Mouse (Mus musculus) stomach, embryonic 14.5 days (tissue): ENCODE results near the gene Lrp2bp. TPM values are rescaled to one million over a fixed set of nuclear protein-coding genes. Genes with fewer than 3 reads are reported as not detected.

ENCODE experiments used
- ATAC-seq: fragments of 200-750 bp; cut with Nextera tagmentation; 2 replicates; pipeline ENCODE4 v1.8.0; 2017; ENCODE audit warnings: low read depth, moderate TSS enrichment; ENCODE audit not compliant: insufficient number of reproducible peaks, insufficient read depth, low FRiP score
- H3K27ac ChIP-seq: fragments of 300-500 bp; sonication (generic); 2 replicates; pipeline ENCODE4 v1.5.1; 2014; ENCODE audit warnings: mild to moderate bottlenecking, low read length, moderate library complexity, mixed read lengths
- H3K27me3 ChIP-seq: fragments of 300-500 bp; sonication (generic); 2 replicates; pipeline ENCODE4 v1.6.1; 2014; ENCODE audit warnings: low read length, control low read depth, mixed read lengths; ENCODE audit not compliant: control insufficient read depth, insufficient read depth
- H3K36me3 ChIP-seq: fragments of 300-500 bp; sonication (generic); 2 replicates; pipeline ENCODE4 v1.6.1; 2014; ENCODE audit warnings: mild to moderate bottlenecking, control low read depth, low read length, moderate library complexity, mixed read lengths; ENCODE audit not compliant: control insufficient read depth, insufficient read depth
- H3K4me1 ChIP-seq: fragments of 300-500 bp; sonication (generic); 2 replicates; pipeline ENCODE4 v1.6.1; 2014; ENCODE audit warnings: low read length, control low read depth, mixed read lengths; ENCODE audit not compliant: control insufficient read depth, insufficient read depth
- H3K4me2 ChIP-seq: fragments of 300-500 bp; sonication (generic); replicated peaks from 2 replicates; pipeline ENCODE4 v1.6.1; 2014; ENCODE audit warnings: low read depth, low read length, control low read depth
- H3K4me3 ChIP-seq: fragments of 300-500 bp; sonication (generic); 2 replicates; pipeline ENCODE4 v1.5.1; 2014; ENCODE audit warnings: low read depth, low read length, control low read depth
- H3K9ac ChIP-seq: fragments of 300-500 bp; sonication (generic); replicated peaks from 2 replicates; pipeline ENCODE4 v1.6.1; 2014; ENCODE audit warnings: low read depth, mild to moderate bottlenecking, control low read depth, low read length, moderate library complexity, mixed read lengths
- H3K9me3 ChIP-seq: fragments of 300-500 bp; sonication (generic); 2 replicates; pipeline ENCODE4 v1.6.1; 2016; ENCODE audit warnings: low read depth, low read length, control low read depth; ENCODE audit not compliant: control insufficient read depth
- WGBS: fragments of 180-500 bp; shearing (Covaris S2); extraction: QIAGEN DNeasy Blood & Tissue Kit; methylation state at CpG from one replicate; pipeline ENCODE4 v1.1.7; 2014; 5-methylcytosine and 5-hydroxymethylcytosine counted together
- polyA plus RNA-seq: library from polyadenylated mRNA; unstranded; fragments of >200 nt; fragmentation: Nextera tagmentation; extraction: Ambion mirVana; gene quantifications from 2 replicates; pipeline ENCODE4 v1.2.1, GENCODE M21; 2014

The Lrp2bp gene
- 0.67 and 0.71 TPM in 2 replicates for polyA plus RNA-seq

DNA sequence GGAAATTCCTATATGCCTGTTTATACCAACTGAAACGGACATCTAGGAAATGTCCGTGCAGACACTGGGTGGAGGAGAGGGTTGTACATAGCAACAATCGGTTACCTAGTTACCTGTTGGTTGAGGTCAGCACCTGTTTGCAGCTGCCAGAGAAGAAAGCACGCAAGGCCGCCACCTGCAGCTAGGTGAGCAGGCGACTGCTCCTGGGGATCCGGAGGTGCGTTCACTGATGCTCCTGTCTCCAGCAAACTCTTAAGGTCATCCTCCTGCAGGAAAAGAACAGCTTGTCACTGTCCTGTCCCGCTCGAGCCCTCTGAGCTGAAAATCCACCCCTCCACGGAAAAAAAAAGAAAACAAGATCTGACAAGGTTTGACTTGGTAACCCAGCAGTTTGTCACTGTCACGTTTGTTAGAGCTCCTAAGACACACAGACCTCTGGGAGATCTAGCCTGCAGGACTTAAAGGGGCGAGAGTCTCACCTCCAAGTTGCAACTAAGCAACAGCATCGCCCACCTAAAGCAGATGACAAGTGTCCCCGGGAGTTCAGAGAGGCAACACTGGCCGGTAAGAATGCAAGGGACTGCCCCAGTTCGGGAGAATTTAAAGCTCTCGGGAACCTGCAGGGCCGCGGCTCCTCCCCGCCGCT is at the start of gene Lrp2bp:
Lrp2bp (plus strand) TSS at position 166 of the 646 bp plus-strand sequence.
- peak; percentile 17; the same call in 1 of the 2 replicates for ATAC-seq
- Histone ChIP-seq H3K36me3 (peaks cover 7% of the 10 kb centered on the region; the same call in 1 of the 2 replicates), H3K4me2 (peak within 1 kb of the TSS; percentile 70), H3K9me3 (no peaks in the 10 kb centered on the region), H3K9ac (peak within 1 kb of the TSS; percentile 55), H3K27ac (peak within 1 kb of the TSS; percentile 95), H3K4me1 (peaks cover 4% of the 10 kb centered on the region; the same call in 1 of the 2 replicates), H3K4me3 (peak within 1 kb of the TSS; percentile 46), H3K27me3 (no peaks in the 10 kb centered on the region)
- 2% methylated on average over 22 of the region's 22 CpGs for WGBS

DNA sequence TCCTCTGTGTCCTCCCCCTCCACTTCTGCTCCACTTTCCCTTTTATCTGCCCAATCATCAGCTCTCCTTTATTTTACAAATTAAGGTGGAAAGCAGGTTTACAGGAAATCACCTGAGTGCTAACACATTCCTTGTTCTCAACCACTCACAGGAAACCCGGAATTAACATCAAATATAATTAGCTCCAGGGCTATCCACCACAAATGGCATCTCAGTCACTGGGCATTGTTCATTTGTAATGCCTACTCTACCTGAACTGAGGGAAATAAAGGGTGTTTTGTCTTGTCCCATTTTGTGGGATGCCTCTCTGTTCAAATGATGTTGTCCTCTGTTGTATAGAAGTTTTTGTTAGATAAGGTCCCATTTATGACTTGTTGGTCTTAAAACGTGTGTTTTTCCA is 48.5 kb upstream of the Lrp2bp start:
- H3K4me1 ChIP-seq, result no peaks in the 10 kb centered on the region
- no peak overlapping the region for H3K4me2 ChIP-seq
- H3K4me3 ChIP-seq, result no peak overlapping the region
- WGBS, result 70% methylated on average over 2 of the region's 2 CpGs
- H3K27me3 ChIP-seq, result no peaks in the 10 kb centered on the region
- ATAC-seq, result no peak
- H3K9me3 ChIP-seq, result no peaks in the 10 kb centered on the region
- H3K36me3 ChIP-seq, result no peaks in the 10 kb centered on the region
- no peak overlapping the region for H3K9ac ChIP-seq
- H3K27ac ChIP-seq, result no peak overlapping the region

DNA sequence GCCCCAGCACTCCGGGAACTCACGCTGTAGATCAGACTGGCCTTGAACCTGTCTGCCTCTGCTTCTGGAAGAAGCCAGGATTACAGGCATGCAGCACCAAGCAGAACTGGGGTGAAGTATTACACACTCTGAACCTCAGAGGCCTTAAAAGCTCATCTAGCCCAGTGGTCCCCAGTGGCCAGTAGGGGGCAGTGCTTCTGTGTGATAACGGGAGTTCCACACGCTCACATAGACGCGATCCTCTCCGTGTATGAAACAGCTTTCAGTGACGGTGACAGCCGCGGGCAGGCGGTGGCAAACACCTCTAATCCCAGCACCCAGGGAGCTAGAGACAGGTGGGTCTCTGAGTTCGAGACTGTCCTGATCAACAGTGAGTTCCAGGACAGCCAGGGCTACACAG is 28.2 kb upstream of the Lrp2bp start:
- Histone ChIP-seq H3K36me3 (no peaks in the 10 kb centered on the region), H3K4me2 (no peak overlapping the region), H3K9me3 (no peaks in the 10 kb centered on the region), H3K9ac (no peak overlapping the region), H3K27ac (no peak overlapping the region), H3K27me3 (no peaks in the 10 kb centered on the region), H3K4me1 (0 out of 2 replicates have a peak, but pooled peaks cover under 1% of the 10 kb centered on the region), H3K4me3 (no peak overlapping the region)
- WGBS, result 93% methylated on average over 12 of the region's 12 CpGs
- no peak for ATAC-seq

DNA sequence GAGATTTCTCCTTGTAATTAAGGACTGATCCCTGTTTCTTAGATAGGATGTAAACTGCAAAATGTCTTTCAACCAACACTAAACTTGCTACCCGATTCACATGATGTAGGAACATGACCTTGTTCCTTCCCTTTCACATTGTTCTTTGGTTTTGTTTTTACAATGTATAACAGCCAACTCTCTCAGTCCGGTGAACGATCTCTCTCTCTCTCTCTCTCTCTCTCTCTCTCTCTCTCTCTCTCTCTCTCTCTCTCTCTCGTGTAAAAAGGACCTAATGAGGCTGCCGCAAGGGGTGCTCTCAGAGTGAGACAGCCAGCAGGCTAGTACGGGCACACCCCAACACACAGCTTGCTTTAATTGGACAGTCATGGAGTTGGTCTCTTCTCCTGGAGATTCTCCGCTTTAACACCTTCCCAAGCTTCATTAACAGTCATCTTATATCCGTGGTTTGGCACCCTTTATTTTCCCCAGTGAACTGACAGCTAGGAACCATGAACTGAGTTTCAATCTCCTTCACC is 25.1 kb upstream of the Lrp2bp start:
- Histone ChIP-seq H3K9ac (no peak overlapping the region), H3K27ac (no peak overlapping the region), H3K27me3 (no peaks in the 10 kb centered on the region)

DNA sequence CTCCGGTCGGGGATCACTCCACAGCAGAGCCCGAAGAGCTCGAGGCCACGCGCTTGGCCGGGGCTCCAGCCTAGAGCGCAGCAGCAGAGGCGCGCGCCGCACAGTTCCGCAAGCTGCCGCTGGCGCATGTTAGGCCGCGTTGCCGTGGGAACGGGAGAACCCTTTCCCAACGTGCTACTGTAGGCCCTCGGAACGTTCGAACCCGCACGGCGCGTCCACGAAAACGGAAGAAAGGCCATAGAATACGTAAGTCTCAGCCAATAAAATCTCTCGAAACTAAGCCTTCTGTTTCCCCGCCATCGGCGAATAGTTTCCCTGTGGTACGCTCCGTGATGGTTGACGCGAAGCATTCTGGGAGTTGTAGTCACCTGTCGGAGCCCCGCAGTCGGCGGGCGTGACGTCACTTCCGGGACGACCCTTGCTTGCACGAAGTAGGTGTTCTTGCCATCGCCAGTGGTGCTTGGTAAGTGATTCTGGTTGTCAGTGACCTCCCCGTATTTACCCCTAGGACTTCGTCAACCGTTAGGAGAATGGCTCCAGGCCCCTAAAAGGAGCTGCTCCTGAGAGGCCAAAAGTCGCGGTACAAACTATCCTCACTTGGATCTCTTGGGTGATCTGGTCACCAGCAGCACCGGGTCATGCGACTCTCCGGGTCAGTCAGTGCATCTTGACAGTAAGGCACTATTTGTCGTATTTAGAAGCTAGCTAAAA is 23.8 kb upstream of the Lrp2bp start, which contains the start of the genes 1700029J07Rik and Ufsp2:
1700029J07Rik (minus strand) TSS at position 127 of the 711 bp plus-strand sequence.
Ufsp2 (plus strand) TSS at position 403 of the 711 bp plus-strand sequence.
- peak; percentile 98 for ATAC-seq

More for the DNA sequence above, 25.1 kb upstream of the Lrp2bp start:
- Histone ChIP-seq H3K4me3 (0 out of 2 replicates have a peak overlapping the region, but pooled peaks have one; percentile 80), H3K4me2 (peak overlapping the region; percentile 74; the same call in 1 of the 2 replicates), H3K9me3 (no peaks in the 10 kb centered on the region), H3K4me1 (0 out of 2 replicates have a peak, but pooled peaks cover 3% of the 10 kb centered on the region), H3K36me3 (no peaks in the 10 kb centered on the region)
- ATAC-seq, result no peak
- WGBS, result 71% methylated on average over 8 of the region's 8 CpGs

DNA sequence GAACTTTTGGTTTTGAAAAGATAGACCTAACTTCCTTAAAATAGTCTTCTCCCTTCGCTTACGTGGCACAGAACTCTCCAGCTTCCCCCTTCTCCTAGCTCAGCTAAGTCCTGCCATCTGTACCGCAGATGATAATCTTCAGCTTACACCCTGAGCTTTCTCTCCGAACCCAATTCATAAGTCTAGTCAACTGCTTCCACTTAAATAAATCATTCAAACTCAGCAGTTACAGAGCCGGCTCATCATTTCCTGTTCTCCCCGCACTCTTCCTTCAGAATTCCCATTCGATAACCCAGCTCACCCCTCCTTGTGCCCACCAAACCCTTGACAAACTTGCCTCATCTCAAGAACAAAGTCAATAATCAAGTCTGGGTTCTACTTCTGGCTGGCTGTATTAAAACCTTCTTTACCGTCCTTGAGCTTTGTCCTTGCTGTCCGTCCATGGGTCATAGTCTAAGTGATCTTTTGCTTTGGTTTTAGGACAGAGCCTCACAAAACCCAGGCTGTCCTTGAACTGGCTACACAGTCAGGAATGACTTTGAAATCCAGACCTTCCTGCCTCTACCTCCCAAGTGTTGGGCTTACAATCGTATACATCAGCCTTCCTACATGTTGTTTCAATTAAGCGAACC is 23.1 kb upstream of the Lrp2bp start:
- ATAC-seq, result no peak
- Histone ChIP-seq H3K27ac (peak overlapping the region; percentile 55; the same call in 1 of the 2 replicates), H3K9ac (peak overlapping the region; percentile 57), H3K27me3 (no peaks in the 10 kb centered on the region), H3K4me1 (0 out of 2 replicates have a peak, but pooled peaks cover 3% of the 10 kb centered on the region), H3K9me3 (no peaks in the 10 kb centered on the region), H3K4me2 (peak overlapping the region; percentile 74), H3K4me3 (peak overlapping the region; percentile 80), H3K36me3 (peaks cover 6% of the 10 kb centered on the region)
- WGBS, result 64% methylated on average over 11 of the region's 11 CpGs

More for the DNA sequence above, 23.8 kb upstream of the Lrp2bp start, which contains the start of the genes 1700029J07Rik and Ufsp2:
- H3K27ac ChIP-seq, result peak within 1 kb of the TSS; percentile 82
- peaks cover 2% of the 10 kb centered on the region for H3K36me3 ChIP-seq
- peak within 1 kb of the TSS; percentile 57 for H3K9ac ChIP-seq
- 0 out of 2 replicates have a peak, but pooled peaks cover 3% of the 10 kb centered on the region for H3K4me1 ChIP-seq
- H3K27me3 ChIP-seq, result no peaks in the 10 kb centered on the region
- peak within 1 kb of the TSS; percentile 74 for H3K4me2 ChIP-seq
- under 1% methylated on average over 57 of the region's 57 CpGs for WGBS
- peak within 1 kb of the TSS; percentile 80 for H3K4me3 ChIP-seq
- H3K9me3 ChIP-seq, result no peaks in the 10 kb centered on the region

DNA sequence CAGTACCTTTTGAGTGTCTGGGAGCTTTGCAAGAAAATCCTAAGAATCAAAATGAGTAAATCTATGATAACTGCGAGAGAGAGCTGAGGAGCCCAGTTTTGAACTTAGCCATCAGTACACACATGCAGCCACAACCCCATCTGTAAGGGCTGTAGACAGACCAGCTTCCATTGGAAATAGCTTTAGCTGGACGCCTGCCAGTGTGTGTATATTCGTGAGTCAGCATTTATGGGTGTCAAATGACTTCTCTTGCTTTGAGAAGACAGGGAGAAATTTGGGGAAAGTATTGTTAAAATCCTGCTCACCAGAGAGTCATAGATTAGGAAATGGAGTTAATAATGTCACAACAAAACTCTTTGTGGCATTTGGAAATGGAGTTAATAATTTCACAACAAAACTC is 12.4 kb upstream of the Lrp2bp start:
- Histone ChIP-seq H3K9me3 (no peaks in the 10 kb centered on the region), H3K9ac (no peak overlapping the region), H3K4me2 (no peak overlapping the region), H3K4me1 (0 out of 2 replicates have a peak, but pooled peaks cover 5% of the 10 kb centered on the region), H3K36me3 (peaks cover 21% of the 10 kb centered on the region), H3K27me3 (no peaks in the 10 kb centered on the region), H3K27ac (no peak overlapping the region), H3K4me3 (no peak overlapping the region)
- no peak for ATAC-seq
- 56% methylated on average over 3 of the region's 3 CpGs for WGBS

DNA sequence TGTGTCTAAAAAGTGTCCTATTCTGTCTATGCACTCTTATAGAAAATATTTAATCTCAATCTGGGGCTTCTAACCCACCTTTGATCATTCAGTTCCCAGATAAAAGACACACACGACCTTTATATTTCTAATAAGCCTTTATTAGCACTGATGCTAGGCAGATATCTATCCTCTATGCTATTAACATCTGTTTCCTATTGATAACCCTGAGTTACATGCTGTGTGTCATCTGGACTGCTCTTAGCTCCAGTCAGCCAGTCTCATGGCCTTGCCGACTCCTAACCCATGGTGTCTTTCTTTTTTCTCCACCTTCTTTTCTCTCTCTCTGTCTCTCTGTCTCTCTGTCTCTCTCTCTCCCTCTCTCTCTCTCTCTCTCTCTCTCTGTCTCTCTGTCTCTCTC is 10.9 kb upstream of the Lrp2bp start:
- Histone ChIP-seq H3K36me3 (peaks cover 21% of the 10 kb centered on the region), H3K4me3 (no peak overlapping the region), H3K9ac (no peak overlapping the region), H3K27ac (no peak overlapping the region), H3K4me2 (no peak overlapping the region), H3K27me3 (no peaks in the 10 kb centered on the region), H3K9me3 (no peaks in the 10 kb centered on the region), H3K4me1 (0 out of 2 replicates have a peak, but pooled peaks cover 5% of the 10 kb centered on the region)
- ATAC-seq, result no peak
- WGBS, result 67% methylated on average over 2 of the region's 2 CpGs
